ENCODE assay signal across 27 mouse cellular contexts in genomic region chr10:45194531-45194930, GRCm38 (mm10). TPM values are rescaled to one million over a fixed set of nuclear protein-coding genes. Genes with fewer than 3 reads are reported as not detected.
A peak's percentile ranks its signal among the peaks of the same experiment; 100 is the strongest.
DNase-seq lines count a peak whose midpoint lies in the region; ATAC-seq and TF ChIP-seq lines count a peak whose summit lies in the region.
"Had no signal": no experiment of that assay in that cellular context is flagged by ENCODE, and none has a peak within 500 bp of the region (broad histone marks: within the 10 kb centered on the region; RNA-seq: fewer than 3 reads in every experiment).

No protein-coding gene starts in this region.

- H3K9ac ChIP-seq in neural tube, embryonic 13.5 days = no peak overlapping the region
- H3K9ac ChIP-seq in ES-E14 (ENCODE audit: insufficient read depth, low read depth, low read length, poor library complexity, severe bottlenecking) = no peak overlapping the region
- H3K9ac ChIP-seq: forebrain, embryonic 13.5 days; heart, embryonic 13.5 days; hindbrain, embryonic 14.5 days had no signal

- H3K4me3 ChIP-seq in neural tube, embryonic 13.5 days = no peak overlapping the region
- no peak overlapping the region for H3K4me3 ChIP-seq in ES-E14 (ENCODE audit: insufficient read depth in 1 of 2, low read depth in 1 of 2, low read length in 2 of 2, poor library complexity in 1 of 2, severe bottlenecking in 1 of 2)
- H3K4me3 ChIP-seq in limb, embryonic 10.5 days = no peak overlapping the region
- H3K4me3 ChIP-seq: forebrain, embryonic 10.5 days; forebrain, embryonic 13.5 days; gastrocnemius, adult 2 months; heart, embryonic 10.5 days; heart, embryonic 13.5 days had no signal

- no peak for DNase-seq in neural tube, embryonic 10.5 days (ENCODE audit: extremely low spot score, low spot score)
- DNase-seq in ES-E14 (ENCODE audit: low read depth, low spot score) = peak; percentile 6
- DNase-seq in limb, embryonic 10.5 days (ENCODE audit: low spot score) = no peak
- DNase-seq in embryo, embryonic 11 days = no peak
- DNase-seq: adrenal gland, adult 2 months; adrenal gland, postnatal 14 days; cerebellum, adult 11 months; cerebellum, adult 2 months; cerebellum, adult 9-11 months; cerebellum, postnatal 25 days; gastrocnemius, adult 2 months; gastrocnemius, postnatal 14 days; heart, adult 18-20 months; heart, postnatal 14 days; heart, postnatal 4 days; kidney, adult 11 months had no signal

- ATAC-seq in neural tube, embryonic 13.5 days (ENCODE audit: low read depth) = no peak
- no peak for ATAC-seq in CD4-positive, CD25-positive, alpha-beta regulatory T cell, adult 4 months
- ATAC-seq: forebrain, embryonic 13.5 days; forebrain, embryonic 16.5 days; inflammation-experienced regulatory T-cells, adult 6 months had no signal

- peak overlapping the region; percentile 28; the same call in 1 of the 2 replicates for H3K27ac ChIP-seq in neural tube, embryonic 13.5 days (replicated peaks)
- no peak overlapping the region for H3K27ac ChIP-seq in ES-E14 (ENCODE audit: insufficient read depth, low read depth, low read length, poor library complexity, severe bottlenecking)
- H3K27ac ChIP-seq in limb, embryonic 10.5 days = peak overlapping the region; percentile 39; the same call in 1 of the 2 replicates
- H3K27ac ChIP-seq: forebrain, embryonic 10.5 days; forebrain, embryonic 13.5 days; gastrocnemius, adult 2 months; heart, embryonic 10.5 days; heart, embryonic 13.5 days; hindbrain, embryonic 14.5 days; hindbrain, postnatal 0 days had no signal

- H3K4me1 ChIP-seq in neural tube, embryonic 13.5 days (replicated peaks) = peaks cover 19% of the 10 kb centered on the region
- peaks cover 0 to 15% of the 10 kb centered on the region in 2 experiments; a peak in 2 of 4 replicates for H3K4me1 ChIP-seq in ES-E14 (ENCODE audit: control insufficient read depth in 2 of 2, insufficient read depth in 2 of 2, low read length in 2 of 2, poor library complexity in 1 of 2)
- peaks cover 22% of the 10 kb centered on the region for H3K4me1 ChIP-seq in limb, embryonic 10.5 days
- H3K4me1 ChIP-seq: forebrain, embryonic 13.5 days; heart, embryonic 10.5 days had no signal

- no peaks in the 10 kb centered on the region for H3K9me3 ChIP-seq in neural tube, embryonic 13.5 days
- no peaks in the 10 kb centered on the region for H3K9me3 ChIP-seq in ES-E14 (ENCODE audit: control insufficient read depth, insufficient read depth, low read depth, low read length)
- H3K9me3 ChIP-seq in limb, embryonic 10.5 days (replicated peaks) = no peaks in the 10 kb centered on the region
- H3K9me3 ChIP-seq: forebrain, embryonic 10.5 days; forebrain, embryonic 13.5 days; heart, embryonic 10.5 days; heart, embryonic 13.5 days had no signal

- no peaks in the 10 kb centered on the region for H3K36me3 ChIP-seq in neural tube, embryonic 13.5 days
- no peaks in the 10 kb centered on the region for H3K36me3 ChIP-seq in ES-E14 (ENCODE audit: control insufficient read depth, insufficient read depth, low read length, poor library complexity, severe bottlenecking)
- no peaks in the 10 kb centered on the region for H3K36me3 ChIP-seq in limb, embryonic 10.5 days
- H3K36me3 ChIP-seq: forebrain, embryonic 10.5 days; heart, embryonic 10.5 days; heart, embryonic 13.5 days had no signal

- 67% methylated on average over 5 of the region's 5 CpGs for WGBS in neural tube, embryonic 13.5 days
- WGBS in limb, embryonic 10.5 days = 86% methylated on average over 5 of the region's 5 CpGs

- no peak overlapping the region for H3K4me2 ChIP-seq in neural tube, embryonic 13.5 days
- H3K4me2 ChIP-seq: forebrain, embryonic 13.5 days; heart, embryonic 13.5 days; hindbrain, embryonic 14.5 days had no signal

- in situ Hi-C loops in ES-E14 (cut with MboI; ENCODE audit: low sequenced_read_pairs in 2 of 2, unreplicated experiment in 2 of 2) = no loop called here

- H3K27me3 ChIP-seq in neural tube, embryonic 13.5 days = no peaks in the 10 kb centered on the region
- no peaks in the 10 kb centered on the region for H3K27me3 ChIP-seq in limb, embryonic 10.5 days (ENCODE audit: low read depth, poor library complexity, severe bottlenecking)
- H3K27me3 ChIP-seq: forebrain, embryonic 13.5 days; heart, embryonic 13.5 days had no signal

TF ChIP-seq in ES-E14, 5 proteins besides CTCF, POLR2A, EP300 and RAD21:
- no peak for TF ChIP-seq CHD2 (IDR thresholded peaks at IDR 0.05; ENCODE audit: low read depth, low read length)
- TF ChIP-seq MAFK (IDR thresholded peaks at IDR 0.05; ENCODE audit: insufficient read depth, low read depth, low read length) = no peak
- TF ChIP-seq HCFC1 (IDR thresholded peaks at IDR 0.05; ENCODE audit: borderline replicate concordance, insufficient read depth, low read length) = no peak
- TF ChIP-seq ZNF384 (IDR thresholded peaks at IDR 0.05; ENCODE audit: low read depth, low read length) = no peak

RNA-seq across cellular contexts. Expression of gene Popdc3, which starts 16.6 kb away (rescaled TPM):
- 2.0 and 4.1 TPM in 2 replicates for polyA plus RNA-seq in neural tube, embryonic 13.5 days (2015; fragmentation: Nextera tagmentation; extraction: Ambion mirVana)
- total RNA-seq in ES-E14 (2012; rRNA removed) = 0.85 and 0.90 TPM in 2 replicates
- polyA plus RNA-seq in limb, embryonic 10.5 days (2016; fragmentation: Nextera tagmentation; extraction: Ambion mirVana) = 0.82 and 1.2 TPM in 2 replicates
- polyA plus RNA-seq in CD4-positive, CD25-positive, alpha-beta regulatory T cell, adult 4 months (2017; shearing (Covaris generic)) = not detected
- total RNA-seq: common myeloid progenitor, adult 5-6 weeks had no signal
- polyA plus RNA-seq: inflammation-experienced regulatory T-cells, adult 6 months had no signal
